Mouse (Mus musculus) kidney, adult 2 months (tissue): ENCODE measurements at regions not wholly inside any gene's neighbourhood (a gene's known extent, or its start where the extent isn't known, plus 50 kb on each side); places are given as distances from the start of the nearest gene placed in this dataset.

ENCODE experiments used
- DNase-seq: peaks from one replicate; pipeline ENCODE4 v3.0.0; 2021
- H3K27ac ChIP-seq: fragments of 200-500 bp; 2 replicates; pipeline ENCODE4 v1.5.1; 2012; ENCODE audit warnings: low read depth, low read length, control low read depth, inconsistent platforms; ENCODE audit not compliant: insufficient read depth
- H3K27me3 ChIP-seq: fragments of 200-500 bp; replicated peaks from 2 replicates; pipeline ENCODE4 v1.6.1; 2012; ENCODE audit warnings: mild to moderate bottlenecking, moderate library complexity, low read length, inconsistent platforms; ENCODE audit not compliant: control insufficient read depth, insufficient read depth
- H3K36me3 ChIP-seq: fragments of 200-500 bp; 2 replicates; pipeline ENCODE4 v1.6.1; 2012; ENCODE audit warnings: mild to moderate bottlenecking, moderate library complexity, low read length, inconsistent platforms; ENCODE audit not compliant: control insufficient read depth, insufficient read depth
- H3K4me1 ChIP-seq: fragments of 200-500 bp; 2 replicates; pipeline ENCODE4 v1.6.1; 2011; ENCODE audit warnings: low read length; ENCODE audit not compliant: control insufficient read depth, insufficient read depth
- H3K4me3 ChIP-seq: fragments of 200-500 bp; 2 replicates; pipeline ENCODE4 v1.5.1; 2011; ENCODE audit warnings: mild to moderate bottlenecking, low read depth, low read length, control low read depth; ENCODE audit not compliant: insufficient read depth
- CTCF ChIP-seq: fragments of 200-500 bp; conservative IDR thresholded peaks from 2 replicates; pipeline ENCODE4 v1.5.1; 2011; ENCODE audit warnings: low read depth, mild to moderate bottlenecking, control low read depth, low read length, moderate library complexity, mixed read lengths; ENCODE audit not compliant: insufficient read depth, insufficient read length
- POLR2A ChIP-seq: fragments of 200-500 bp; IDR thresholded peaks from one replicate; pipeline ENCODE4 v1.6.1; 2011; ENCODE audit warnings: low read depth, low read length, control low read depth
- WGBS: fragments of 180-500 bp; shearing (Covaris S2); methylation state at CpG from one replicate; pipeline ENCODE4 v1.1.7; 2018; 5-methylcytosine and 5-hydroxymethylcytosine counted together

GRCm38 (mm10) chr3:149484319-149484718 lies 494.0 kb upstream of the Adgrl2 start:
- Histone ChIP-seq H3K27ac (no peak overlapping the region), H3K4me1 (no peaks in the 10 kb centered on the region), H3K27me3 (no peaks in the 10 kb centered on the region), H3K4me3 (no peak overlapping the region), H3K36me3 (no peaks in the 10 kb centered on the region)
- TF ChIP-seq CTCF, result no peak
- TF ChIP-seq POLR2A, result no peak
- DNase-seq, result no peak
- WGBS, result 66% methylated on average over 2 of the region's 2 CpGs

GRCm38 (mm10) chr3:149476151-149476550 lies 485.8 kb upstream of the Adgrl2 start:
- Histone ChIP-seq H3K4me1 (no peaks in the 10 kb centered on the region), H3K27me3 (no peaks in the 10 kb centered on the region), H3K36me3 (no peaks in the 10 kb centered on the region), H3K27ac (no peak overlapping the region), H3K4me3 (no peak overlapping the region)
- WGBS, result 69% methylated on average over 2 of the region's 2 CpGs
- no peak for DNase-seq
- TF ChIP-seq POLR2A, result no peak
- no peak for TF ChIP-seq CTCF

DNA sequence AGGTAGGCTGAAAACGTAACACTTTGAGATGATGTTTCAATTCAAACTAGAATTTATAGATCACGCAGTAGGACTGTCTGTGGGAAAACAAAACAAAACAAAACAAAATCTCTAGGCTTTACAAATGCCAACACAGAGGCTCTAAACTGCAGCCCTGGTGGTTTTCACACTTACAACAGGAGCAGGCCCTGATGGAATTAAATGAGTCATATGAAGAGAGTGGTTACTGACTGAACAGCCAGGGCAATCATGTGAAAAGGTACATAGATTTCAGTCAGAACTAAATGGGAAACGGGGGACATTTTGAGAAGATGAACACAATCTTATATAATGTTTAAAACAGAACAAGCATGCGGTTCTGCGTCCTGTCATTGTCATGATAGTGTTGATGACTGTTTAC lies 476.6 kb upstream of the Adgrl2 start:
- DNase-seq, result no peak
- Histone ChIP-seq H3K36me3 (no peaks in the 10 kb centered on the region), H3K4me3 (no peak overlapping the region), H3K27me3 (no peaks in the 10 kb centered on the region), H3K27ac (no peak overlapping the region), H3K4me1 (no peaks in the 10 kb centered on the region)
- TF ChIP-seq CTCF (no peak), POLR2A (no peak)
- 93% methylated on average over 5 of the region's 5 CpGs for WGBS

DNA sequence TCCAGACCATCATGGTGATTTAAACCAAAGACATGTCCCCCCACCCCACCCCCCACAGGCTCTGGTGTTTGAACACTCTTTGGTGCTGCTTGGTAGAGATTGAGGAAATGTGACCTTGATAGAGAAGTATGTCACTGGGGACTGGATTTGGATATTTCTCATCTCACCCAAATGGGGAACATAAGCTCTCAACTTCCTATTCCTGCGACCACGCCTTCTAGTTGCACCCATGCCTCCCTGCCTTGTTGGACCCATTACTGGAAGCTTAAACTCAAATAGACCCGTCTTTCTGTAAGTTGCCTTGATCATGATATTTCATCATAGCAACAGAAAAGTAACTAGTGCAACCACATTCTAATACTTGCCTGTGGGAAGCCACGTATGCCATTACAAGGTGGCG lies 474.2 kb upstream of the Adgrl2 start:
- H3K27me3 ChIP-seq, result no peaks in the 10 kb centered on the region
- no peaks in the 10 kb centered on the region for H3K36me3 ChIP-seq
- TF ChIP-seq CTCF (no peak), POLR2A (no peak)
- no peak overlapping the region for H3K27ac ChIP-seq
- DNase-seq, result no peak
- no peak overlapping the region for H3K4me3 ChIP-seq
- 93% methylated on average over 5 of the region's 5 CpGs for WGBS
- no peaks in the 10 kb centered on the region for H3K4me1 ChIP-seq

- Histone ChIP-seq H3K27me3 (no peaks in the 10 kb centered on the region), H3K4me1 (no peaks in the 10 kb centered on the region), H3K27ac (no peak overlapping the region), H3K4me3 (no peak overlapping the region), H3K36me3 (no peaks in the 10 kb centered on the region)
- 61% methylated on average over 2 of the region's 2 CpGs for WGBS
- DNase-seq, result no peak
- TF ChIP-seq POLR2A (no peak), CTCF (no peak)
Observed at GRCm38 (mm10) chr3:149462121-149462541, 471.8 kb upstream of the Adgrl2 start.

DNA sequence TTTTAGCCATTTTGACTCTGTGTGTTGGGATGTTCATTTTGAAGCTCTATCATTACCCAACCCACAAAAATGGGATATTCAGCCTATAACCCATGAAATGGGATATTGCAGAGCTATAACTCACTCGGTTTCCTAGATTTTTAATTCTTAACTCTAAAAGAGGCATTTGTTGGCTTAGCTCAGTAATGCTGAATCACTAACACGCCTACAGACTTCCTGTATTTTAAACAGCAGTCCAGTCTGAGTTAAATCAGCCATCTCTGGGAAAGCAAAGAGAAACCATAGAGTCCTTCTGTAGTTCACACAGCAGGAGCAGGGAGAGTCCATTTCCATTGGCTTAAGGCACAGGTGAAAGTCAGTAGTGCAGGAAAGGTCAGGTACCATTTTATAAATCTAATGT lies 471.3 kb upstream of the Adgrl2 start:
- WGBS, result 64% methylated on average over 2 of the region's 2 CpGs
- no peak overlapping the region for H3K4me3 ChIP-seq
- no peaks in the 10 kb centered on the region for H3K36me3 ChIP-seq
- no peak for DNase-seq
- H3K27ac ChIP-seq, result no peak overlapping the region
- TF ChIP-seq CTCF (no peak), POLR2A (no peak)
- H3K4me1 ChIP-seq, result no peaks in the 10 kb centered on the region
- H3K27me3 ChIP-seq, result no peaks in the 10 kb centered on the region

DNA sequence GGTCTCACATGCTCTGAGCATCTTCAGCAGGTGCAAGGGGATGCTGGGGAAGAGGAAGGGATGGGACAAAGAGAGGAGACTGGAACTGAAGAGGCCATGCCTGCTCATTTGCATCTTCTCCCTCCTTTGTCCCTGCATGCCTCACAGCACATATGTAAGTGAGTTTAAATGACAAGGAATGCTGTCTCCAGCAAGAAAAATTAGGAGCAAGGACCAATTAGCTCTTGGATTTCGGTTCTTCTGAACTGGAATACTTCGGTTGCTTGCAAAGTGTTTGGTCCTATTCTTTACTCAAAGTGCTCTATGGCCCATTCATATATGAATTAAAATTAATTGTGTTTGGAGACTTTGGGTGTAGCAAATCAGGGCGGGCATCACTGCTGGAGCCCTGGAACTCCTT lies 459.0 kb upstream of the Adgrl2 start:
- no peaks in the 10 kb centered on the region for H3K36me3 ChIP-seq
- no peak for TF ChIP-seq POLR2A
- no peak for TF ChIP-seq CTCF
- 87% methylated on average over 3 of the region's 3 CpGs for WGBS
- H3K4me3 ChIP-seq, result no peak overlapping the region
- no peaks in the 10 kb centered on the region for H3K4me1 ChIP-seq
- no peak overlapping the region for H3K27ac ChIP-seq
- no peak for DNase-seq
- no peaks in the 10 kb centered on the region for H3K27me3 ChIP-seq

GRCm38 (mm10) chr3:149445991-149446564 lies 455.7 kb upstream of the Adgrl2 start:
- WGBS, result 64% methylated on average over 6 of the region's 6 CpGs
- Histone ChIP-seq H3K27me3 (no peaks in the 10 kb centered on the region), H3K4me3 (no peak overlapping the region), H3K4me1 (no peaks in the 10 kb centered on the region), H3K27ac (no peak overlapping the region), H3K36me3 (no peaks in the 10 kb centered on the region)
- no peak for DNase-seq
- no peak for TF ChIP-seq POLR2A
- TF ChIP-seq CTCF, result no peak
